Mouse (Mus musculus) myocyte (in vitro differentiated cells): ENCODE measurements at regions not wholly inside any gene's neighbourhood (a gene's known extent, or its start where the extent isn't known, plus 50 kb on each side); places are given as distances from the start of the nearest gene placed in this dataset.

Source experiments
- CEBPB ChIP-seq: IDR thresholded peaks from 2 replicates; pipeline ENCODE4 v1.6.1; 2011; ENCODE audit warnings: mild to moderate bottlenecking, moderate library complexity; ENCODE audit not compliant: poor library complexity, insufficient read depth, severe bottlenecking
- E2F4 ChIP-seq: IDR thresholded peaks from one replicate; pipeline ENCODE4 v1.6.1; 2011; ENCODE audit warnings: mild to moderate bottlenecking, control low read depth, moderate library complexity; ENCODE audit not compliant: insufficient read depth
- MAX ChIP-seq: IDR thresholded peaks from one replicate; pipeline ENCODE4 v1.6.1; 2011; ENCODE audit warnings: low read depth, mild to moderate bottlenecking, control low read depth
- MYOD1 ChIP-seq, 3 experiments: IDR thresholded peaks; one replicate each; pipeline ENCODE4 v1.6.1; 2011; ENCODE audit warnings: control low read depth in 2 of 3, low read depth in 2 of 3, mild to moderate bottlenecking in 2 of 3, moderate library complexity in 1 of 3; ENCODE audit not compliant: insufficient read length in 2 of 3, control insufficient read depth in 1 of 3
- MYOG ChIP-seq, 3 experiments: IDR thresholded peaks; one replicate each; pipeline ENCODE4 v1.6.1; 2011; ENCODE audit warnings: control low read depth in 2 of 3, low read depth in 2 of 3, mild to moderate bottlenecking in 2 of 3; ENCODE audit not compliant: insufficient read length in 2 of 3, control insufficient read depth in 1 of 3, insufficient read depth in 1 of 3
- POLR2A ChIP-seq: IDR thresholded peaks from one replicate; pipeline ENCODE4 v1.6.1; 2011; ENCODE audit warnings: low read depth, mild to moderate bottlenecking, control low read depth, moderate library complexity; ENCODE audit not compliant: insufficient read length
- POLR2AphosphoS2 ChIP-seq: IDR thresholded peaks from one replicate; pipeline ENCODE4 v1.6.1; 2011; ENCODE audit warnings: low read depth, control low read depth; ENCODE audit not compliant: insufficient read length
- REST ChIP-seq: IDR thresholded peaks from one replicate; pipeline ENCODE4 v1.6.1; 2011; ENCODE audit warnings: mild to moderate bottlenecking, control low read depth, moderate library complexity; ENCODE audit not compliant: insufficient read depth, insufficient read length
- SRF ChIP-seq: IDR thresholded peaks from one replicate; pipeline ENCODE4 v1.6.1; 2011; ENCODE audit warnings: low read depth; ENCODE audit not compliant: control insufficient read depth, insufficient read length
- TCF12 ChIP-seq: IDR thresholded peaks from one replicate; pipeline ENCODE4 v1.6.1; 2011; ENCODE audit warnings: mild to moderate bottlenecking, control low read depth; ENCODE audit not compliant: poor library complexity, insufficient read depth, severe bottlenecking
- TCF3 ChIP-seq: IDR thresholded peaks from one replicate; pipeline ENCODE4 v1.6.1; 2011; ENCODE audit warnings: low read depth, control low read depth; ENCODE audit not compliant: insufficient read length
- USF1 ChIP-seq: IDR thresholded peaks from one replicate; pipeline ENCODE4 v1.6.1; 2011; ENCODE audit warnings: low read depth, mild to moderate bottlenecking, control low read depth, moderate library complexity

DNA sequence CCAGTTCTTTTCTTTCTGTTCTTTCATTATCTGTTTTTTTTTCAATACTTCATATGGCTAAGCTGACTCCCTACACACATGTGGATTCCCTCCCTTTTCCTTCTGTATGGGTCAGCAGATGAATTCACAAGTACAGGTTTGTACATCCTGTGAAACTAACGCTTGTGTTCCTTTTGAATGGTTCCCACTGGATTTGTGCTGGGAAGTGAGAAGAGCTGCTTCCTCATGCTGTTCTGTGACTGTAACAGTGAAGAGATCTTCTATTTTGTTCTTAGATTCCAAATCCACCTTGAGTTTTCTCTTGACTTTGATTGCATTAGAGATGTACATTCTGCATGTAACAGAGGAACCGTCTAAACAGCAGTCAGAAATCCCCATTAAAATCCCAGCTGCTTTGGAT, 53.6 kb upstream of the Tmtc4 start:
- TF ChIP-seq POLR2A (no peak), POLR2AphosphoS2 (no peak), SRF (no peak), TCF12 (no peak), MAX (no peak), MYOD1 (IDR thresholded peaks at IDR 0.05; ENCODE audit: control insufficient read depth in 1 of 3, insufficient read length in 2 of 3, low read depth in 2 of 3) (no peak), E2F4 (no peak), CEBPB (no peak), USF1 (no peak), MYOG (IDR thresholded peaks at IDR 0.05; ENCODE audit: control insufficient read depth in 1 of 3, insufficient read depth in 1 of 3, insufficient read length in 2 of 3, low read depth in 2 of 3) (no peak), TCF3 (no peak), REST (no peak)
